Mouse (Mus musculus) ES-E14 (cell line): ENCODE data around the gene Pcx. TPM values are rescaled to one million over a fixed set of nuclear protein-coding genes. Genes with fewer than 3 reads are reported as not detected.

ENCODE experiments used
- DNase-seq: peaks from one replicate; pipeline ENCODE4 v3.0.0-alpha.2; 2013; ENCODE audit warnings: low read depth, low spot score
- H3K27ac ChIP-seq: 2 replicates; pipeline ENCODE4 v1.5.1; 2012; ENCODE audit warnings: low read depth, mild to moderate bottlenecking, low read length, moderate library complexity, mixed read lengths; ENCODE audit not compliant: poor library complexity, insufficient read depth, severe bottlenecking
- H3K36me3 ChIP-seq: 2 replicates; pipeline ENCODE4 v1.6.1; 2012; ENCODE audit warnings: mild to moderate bottlenecking, low read length, moderate library complexity, mixed read lengths; ENCODE audit not compliant: control insufficient read depth, poor library complexity, insufficient read depth, severe bottlenecking
- H3K4me1 ChIP-seq, 2 experiments: fragments of 150-350 bp in 1 of 2; sonication (generic) in 1 of 2; 2 replicates each; pipeline ENCODE4 v1.6.1; 2012; ENCODE audit warnings: low read length in 2 of 2, mild to moderate bottlenecking in 1 of 2, mixed read lengths in 1 of 2; ENCODE audit not compliant: control insufficient read depth in 2 of 2, insufficient read depth in 2 of 2, poor library complexity in 1 of 2
- H3K4me3 ChIP-seq, 2 experiments: fragments of 150-350 bp in 1 of 2; sonication (generic) in 1 of 2; 2 replicates each; pipeline ENCODE4 v1.5.1; 2012; ENCODE audit warnings: low read length in 2 of 2, low read depth in 1 of 2, mild to moderate bottlenecking in 1 of 2, mixed read lengths in 1 of 2; ENCODE audit not compliant: insufficient read depth in 1 of 2, poor library complexity in 1 of 2, severe bottlenecking in 1 of 2
- H3K9ac ChIP-seq: 2 replicates; pipeline ENCODE4 v1.6.1; 2012; ENCODE audit warnings: low read depth, mild to moderate bottlenecking, low read length, mixed read lengths; ENCODE audit not compliant: poor library complexity, insufficient read depth, severe bottlenecking
- H3K9me3 ChIP-seq: fragments of 150-350 bp; sonication (generic); 2 replicates; pipeline ENCODE4 v1.6.1; 2012; ENCODE audit warnings: low read depth, mild to moderate bottlenecking, low read length; ENCODE audit not compliant: control insufficient read depth, insufficient read depth
- CHD2 ChIP-seq: IDR thresholded peaks from 2 replicates; pipeline ENCODE4 v1.6.1; 2014; ENCODE audit warnings: mild to moderate bottlenecking, low read depth, low read length, inconsistent platforms
- HCFC1 ChIP-seq: IDR thresholded peaks from 2 replicates; pipeline ENCODE4 v1.6.1; 2012; ENCODE audit warnings: low read length, inconsistent platforms, borderline replicate concordance; ENCODE audit not compliant: insufficient read depth
- MAFK ChIP-seq: IDR thresholded peaks from 2 replicates; pipeline ENCODE4 v1.6.1; 2014; ENCODE audit warnings: mild to moderate bottlenecking, low read depth, low read length, inconsistent platforms; ENCODE audit not compliant: insufficient read depth
- ZC3H11A ChIP-seq: IDR thresholded peaks from 2 replicates; pipeline ENCODE4 v1.6.1; 2012; ENCODE audit warnings: low read depth, mild to moderate bottlenecking, inconsistent platforms, low read length, borderline replicate concordance
- ZNF384 ChIP-seq: IDR thresholded peaks from 2 replicates; pipeline ENCODE4 v1.6.1; 2012; ENCODE audit warnings: low read depth, low read length, inconsistent platforms
- in situ Hi-C, 2 experiments: fragments of 600-800 bp; cut with MboI; formaldehyde crosslinking; loops; one replicate each; pipeline ENCODE4 v1.15.1; 2025; ENCODE audit warnings: low sequenced_read_pairs in 2 of 2, inconsistent platforms in 1 of 2; ENCODE audit not compliant: unreplicated experiment in 2 of 2
- total RNA-seq: library from RNA; depleted of rRNA; stranded (reverse); fragments of 300-350 nt; gene quantifications from 2 replicates; pipeline ENCODE4 v1.2.3, GENCODE M21; 2012; rRNA removed

The Pcx gene
- total RNA-seq, 1 experiment, result 35.6 TPM

DNA sequence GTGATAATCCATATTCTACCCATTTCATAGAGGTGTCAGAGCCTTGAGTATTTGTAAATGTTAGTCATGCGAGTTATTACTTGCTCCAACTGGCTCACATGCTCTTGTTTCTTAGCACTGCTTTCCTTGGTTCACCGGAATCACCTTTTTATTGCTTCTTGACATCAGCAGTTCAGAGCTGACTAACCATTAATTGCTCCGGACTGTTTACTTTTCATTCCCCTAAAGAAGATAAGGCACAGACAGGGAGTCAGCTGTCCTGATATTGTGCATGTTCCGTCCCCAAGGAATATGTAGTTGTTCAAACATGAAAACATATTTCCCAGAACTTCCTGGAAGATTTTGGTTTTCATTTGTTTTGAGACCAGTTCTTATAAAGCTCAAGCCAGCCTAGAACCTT, 160.5 kb downstream of the Pcx start:
- Histone ChIP-seq H3K4me1 (no peaks in the 10 kb centered on the region), H3K36me3 (no peaks in the 10 kb centered on the region), H3K9me3 (no peaks in the 10 kb centered on the region), H3K4me3 (no peak overlapping the region), H3K27ac (no peak overlapping the region), H3K9ac (no peak overlapping the region)
- in situ Hi-C loops, result no loop called here
- DNase-seq, result no peak
- TF ChIP-seq ZC3H11A (no peak), ZNF384 (no peak), CHD2 (no peak), MAFK (no peak), HCFC1 (no peak)

Other genes with a start within 250 kb of the Pcx start
- 7.3 and 15.1 TPM in 2 replicates for gene Ssh3, start 241.3 kb upstream of the Pcx start, total RNA-seq
- gene Ankrd13d, start 227.3 kb upstream of the Pcx start, total RNA-seq, result 5.5 and 8.8 TPM in 2 replicates
- gene Grk2, start 204.2 kb upstream of the Pcx start, total RNA-seq, result 56.1 and 76.6 TPM in 2 replicates
- gene Kdm2a, start 112.2 kb upstream of the Pcx start, total RNA-seq, result 45.6 and 51.5 TPM in 2 replicates
- 10.9 and 15.5 TPM in 2 replicates for gene Rhod, start 71.0 kb upstream of the Pcx start, total RNA-seq
- 0.58 and 1.1 TPM in 2 replicates for gene Syt12, start 33.0 kb upstream of the Pcx start, total RNA-seq
- not detected in 2 replicates for gene 2010003K11Rik, start 11.9 kb upstream of the Pcx start, total RNA-seq
- gene Lrfn4, start 105.2 kb downstream of the Pcx start, total RNA-seq, result 22.8 and 33.9 TPM in 2 replicates
- 63.6 and 103 TPM in 2 replicates for gene Rce1, start 115.2 kb downstream of the Pcx start, total RNA-seq
- gene Gm960, start 188.2 kb downstream of the Pcx start, total RNA-seq, result 0.79 and 1.1 TPM in 2 replicates
- 14.1 and 36.7 TPM in 2 replicates for gene Sptbn2, start 200.7 kb downstream of the Pcx start, total RNA-seq
- 11.1 and 11.3 TPM in 2 replicates for gene Rbm4b, start 246.0 kb downstream of the Pcx start, total RNA-seq